Mouse (Mus musculus): ENCODE measurements around the gene Arhgdia. TPM values are rescaled to one million over a fixed set of nuclear protein-coding genes. Genes with fewer than 3 reads are reported as not detected.

The Arhgdia gene
- polyA plus RNA-seq, 1 experiment: 269 TPM

DNA sequence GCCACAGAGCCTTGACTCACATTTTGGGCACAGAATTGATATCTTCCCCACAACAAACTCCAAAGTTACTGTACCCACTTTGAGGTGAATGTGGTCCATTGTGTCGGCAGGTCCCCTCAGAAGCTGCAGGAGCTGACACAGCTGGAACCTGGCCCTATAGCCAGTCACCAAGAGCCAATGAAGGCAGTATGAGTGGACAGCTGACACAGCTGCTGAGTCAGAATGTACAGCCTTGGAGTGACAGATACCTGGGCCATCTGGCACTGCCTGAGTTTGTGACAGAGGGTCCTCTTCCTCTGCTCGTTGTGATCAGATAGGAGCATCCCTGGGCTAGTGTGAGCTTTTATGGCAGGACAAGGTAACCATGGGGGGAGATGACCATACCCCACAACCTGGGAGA lies 26.2 kb downstream of the Arhgdia start:
- no peak overlapping the region for H3K4me3 ChIP-seq (ENCODE audit: low read depth, low read length)
- TF ChIP-seq EP300 (IDR thresholded peaks at IDR 0.05; ENCODE audit: insufficient read depth, low read depth, low read length): no peak
- TF ChIP-seq CTCF (IDR thresholded peaks at IDR 0.05; ENCODE audit: low read depth, low read length): no peak
- no peak for TF ChIP-seq POLR2A (IDR thresholded peaks at IDR 0.05; ENCODE audit: insufficient read depth, low read length)
- H3K36me3 ChIP-seq (ENCODE audit: control insufficient read depth, insufficient read depth, low read length, poor library complexity, severe bottlenecking): peaks cover 2% of the 10 kb centered on the region
- H3K27me3 ChIP-seq (ENCODE audit: control insufficient read depth, insufficient read depth, low read length, poor library complexity, severe bottlenecking): no peaks in the 10 kb centered on the region
- H3K9ac ChIP-seq (ENCODE audit: low read depth, poor library complexity, severe bottlenecking): no peak overlapping the region
- H3K9me3 ChIP-seq (replicated peaks; ENCODE audit: control insufficient read depth, insufficient read depth, low read length, poor library complexity, severe bottlenecking): no peaks in the 10 kb centered on the region
- no peak overlapping the region for H3K27ac ChIP-seq (ENCODE audit: insufficient read depth, low read length)
- no peaks in the 10 kb centered on the region for H3K4me1 ChIP-seq (ENCODE audit: control insufficient read depth, insufficient read depth, low read length)

DNA sequence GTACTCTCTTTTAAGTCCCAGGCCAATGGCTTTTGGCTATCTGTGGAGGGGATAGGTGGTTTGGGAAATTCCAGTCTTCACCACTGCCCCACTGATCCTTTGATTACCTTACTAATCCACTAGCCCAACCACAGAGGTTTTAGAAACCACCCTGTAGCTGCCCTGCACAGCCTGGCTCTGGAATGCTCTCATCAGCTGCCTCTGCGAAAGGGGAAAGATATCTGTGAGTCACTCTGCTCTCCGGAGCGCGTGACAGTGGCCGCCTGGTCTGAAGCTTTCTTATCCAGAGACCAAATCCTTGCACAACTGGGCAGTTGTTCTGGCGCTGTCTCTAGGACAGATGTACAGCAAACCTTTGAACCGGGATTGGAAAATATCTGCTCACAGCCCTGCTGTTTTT lies 26.6 kb downstream of the Arhgdia start:
- Histone ChIP-seq H3K4me3 (ENCODE audit: low read depth, low read length) (no peak overlapping the region), H3K36me3 (ENCODE audit: control insufficient read depth, insufficient read depth, low read length, poor library complexity, severe bottlenecking) (no peaks in the 10 kb centered on the region), H3K27ac (ENCODE audit: insufficient read depth, low read length) (no peak overlapping the region), H3K27me3 (ENCODE audit: control insufficient read depth, insufficient read depth, low read length, poor library complexity, severe bottlenecking) (no peaks in the 10 kb centered on the region), H3K9ac (ENCODE audit: low read depth, poor library complexity, severe bottlenecking) (no peak overlapping the region), H3K4me1 (ENCODE audit: control insufficient read depth, insufficient read depth, low read length) (no peaks in the 10 kb centered on the region), H3K9me3 (replicated peaks; ENCODE audit: control insufficient read depth, insufficient read depth, low read length, poor library complexity, severe bottlenecking) (no peaks in the 10 kb centered on the region)
- TF ChIP-seq EP300 (IDR thresholded peaks at IDR 0.05; ENCODE audit: insufficient read depth, low read depth, low read length) (no peak), POLR2A (IDR thresholded peaks at IDR 0.05; ENCODE audit: insufficient read depth, low read length) (no peak), CTCF (IDR thresholded peaks at IDR 0.05; ENCODE audit: low read depth, low read length) (no peak)

DNA sequence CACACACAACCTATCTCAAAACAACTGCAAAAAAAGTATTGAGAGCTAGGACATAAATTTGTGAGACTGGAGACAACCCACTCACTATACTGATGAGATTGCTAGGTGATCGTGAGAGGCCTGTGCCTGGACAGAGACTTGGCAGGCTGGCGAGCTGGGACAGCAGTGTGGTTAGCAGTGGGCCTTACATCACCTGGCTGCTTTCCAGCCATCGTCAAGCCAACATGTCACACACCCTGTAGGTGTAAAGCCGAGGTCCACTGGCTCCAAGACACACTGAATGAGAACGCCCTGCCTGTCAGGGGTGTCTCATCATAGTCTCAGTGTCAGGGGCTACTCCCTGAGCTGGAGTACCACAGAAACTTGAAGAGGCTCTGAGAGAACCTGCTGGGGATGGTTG lies 28.7 kb downstream of the Arhgdia start:
- no peaks in the 10 kb centered on the region for H3K36me3 ChIP-seq (ENCODE audit: control insufficient read depth, insufficient read depth, low read length, poor library complexity, severe bottlenecking)

DNA sequence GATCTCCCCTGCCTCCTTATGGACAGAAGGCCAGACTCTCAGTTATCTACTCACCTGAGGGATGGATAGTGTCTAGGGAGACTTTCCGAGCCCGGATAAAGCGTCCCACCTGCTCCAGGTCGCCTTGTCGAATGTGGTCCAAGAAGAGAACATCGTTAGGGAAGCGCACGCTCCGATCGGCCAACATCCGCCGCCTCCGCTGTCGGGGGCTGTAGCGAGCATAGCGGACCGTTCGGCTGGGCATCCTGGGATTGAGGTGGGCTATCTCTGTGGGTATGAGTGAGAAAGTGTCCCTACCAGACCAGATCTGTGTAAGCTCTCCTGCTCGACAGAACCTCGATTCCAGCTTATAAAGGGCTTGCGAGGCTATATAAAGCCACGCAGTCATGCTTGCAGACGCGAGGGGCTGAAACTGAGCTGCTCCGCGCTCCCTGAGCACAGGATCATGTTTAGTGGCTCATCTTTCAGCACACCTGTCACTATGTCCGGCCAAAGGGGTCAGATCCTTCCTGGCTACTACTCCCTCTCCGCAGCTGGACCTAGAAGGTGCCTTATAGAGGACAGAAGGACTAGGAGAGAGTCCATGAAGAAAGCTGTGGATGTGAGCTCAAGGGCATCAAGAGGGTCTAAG lies 30.5 kb downstream of the Arhgdia start, which contains the start of gene Ppp1r27:
Gene Ppp1r27, minus strand, starts transcription at position 323 of the 631 bp plus-strand sequence.
- no peak for TF ChIP-seq POLR2A (IDR thresholded peaks at IDR 0.05; ENCODE audit: insufficient read depth, low read length)
- TF ChIP-seq EP300 (IDR thresholded peaks at IDR 0.05; ENCODE audit: insufficient read depth, low read depth, low read length): no peak
- TF ChIP-seq CTCF (IDR thresholded peaks at IDR 0.05; ENCODE audit: low read depth, low read length): no peak
- H3K4me3 ChIP-seq (ENCODE audit: low read depth, low read length): peak within 1 kb of the TSS; percentile 70
- H3K27ac ChIP-seq (ENCODE audit: insufficient read depth, low read length): no peak within 1 kb of the TSS

More for the DNA sequence above, 28.7 kb downstream of the Arhgdia start:
- Histone ChIP-seq H3K27me3 (ENCODE audit: control insufficient read depth, insufficient read depth, low read length, poor library complexity, severe bottlenecking) (no peaks in the 10 kb centered on the region), H3K27ac (ENCODE audit: insufficient read depth, low read length) (no peak overlapping the region), H3K4me1 (ENCODE audit: control insufficient read depth, insufficient read depth, low read length) (no peaks in the 10 kb centered on the region), H3K9ac (ENCODE audit: low read depth, poor library complexity, severe bottlenecking) (no peak overlapping the region), H3K4me3 (ENCODE audit: low read depth, low read length) (no peak overlapping the region), H3K9me3 (replicated peaks; ENCODE audit: control insufficient read depth, insufficient read depth, low read length, poor library complexity, severe bottlenecking) (no peaks in the 10 kb centered on the region)
- TF ChIP-seq EP300 (IDR thresholded peaks at IDR 0.05; ENCODE audit: insufficient read depth, low read depth, low read length) (no peak), POLR2A (IDR thresholded peaks at IDR 0.05; ENCODE audit: insufficient read depth, low read length) (no peak), CTCF (IDR thresholded peaks at IDR 0.05; ENCODE audit: low read depth, low read length) (no peak)

DNA sequence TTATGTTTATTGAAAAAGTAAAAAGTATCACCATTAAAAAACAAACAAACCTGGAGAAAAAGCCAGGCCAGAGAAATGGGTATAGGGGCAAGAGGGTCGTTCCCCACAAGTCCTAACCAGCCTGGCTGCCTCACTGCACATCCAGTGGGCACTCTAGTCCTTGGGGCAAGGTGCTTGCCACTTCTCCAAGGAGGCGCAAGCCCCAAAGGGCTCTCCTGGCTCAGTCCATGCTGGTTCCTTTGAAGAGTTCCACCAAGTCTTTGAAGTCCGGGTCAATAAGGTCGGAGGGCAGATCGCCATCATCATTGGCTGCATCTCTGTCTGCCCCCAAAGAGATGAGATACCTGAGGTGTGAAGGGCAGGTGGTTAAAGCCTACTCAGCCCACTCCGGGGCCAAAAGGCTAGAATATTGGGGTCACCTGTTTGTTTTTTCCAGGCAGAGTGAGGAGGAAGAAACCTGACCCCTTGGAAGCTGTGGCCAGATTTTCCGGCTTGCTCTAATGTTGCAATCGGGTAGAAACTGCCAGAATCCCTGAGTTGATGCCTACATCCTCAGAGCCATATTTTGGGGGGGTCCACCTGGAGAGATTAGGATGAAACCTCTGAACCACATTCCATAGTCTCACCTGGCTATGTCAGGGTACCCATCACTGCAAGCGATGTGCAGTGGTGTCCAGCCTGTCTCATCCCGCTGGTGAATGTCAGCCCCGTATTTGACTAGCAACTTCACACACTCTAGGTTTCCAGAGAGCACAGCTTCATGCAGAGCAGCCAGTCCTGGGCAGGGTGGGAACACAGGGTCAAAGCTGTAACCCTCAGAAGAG lies 31.2 kb downstream of the Arhgdia start:
- Histone ChIP-seq H3K9me3 (replicated peaks; ENCODE audit: control insufficient read depth, insufficient read depth, low read length, poor library complexity, severe bottlenecking) (no peaks in the 10 kb centered on the region), H3K27me3 (ENCODE audit: control insufficient read depth, insufficient read depth, low read length, poor library complexity, severe bottlenecking) (no peaks in the 10 kb centered on the region), H3K36me3 (ENCODE audit: control insufficient read depth, insufficient read depth, low read length, poor library complexity, severe bottlenecking) (no peaks in the 10 kb centered on the region), H3K27ac (ENCODE audit: insufficient read depth, low read length) (no peak overlapping the region), H3K9ac (ENCODE audit: low read depth, poor library complexity, severe bottlenecking) (peak overlapping the region; percentile 81), H3K4me3 (ENCODE audit: low read depth, low read length) (peak overlapping the region; percentile 70), H3K4me1 (ENCODE audit: control insufficient read depth, insufficient read depth, low read length) (no peaks in the 10 kb centered on the region)
- TF ChIP-seq CTCF (IDR thresholded peaks at IDR 0.05; ENCODE audit: low read depth, low read length) (no peak), POLR2A (IDR thresholded peaks at IDR 0.05; ENCODE audit: insufficient read depth, low read length) (no peak), EP300 (IDR thresholded peaks at IDR 0.05; ENCODE audit: insufficient read depth, low read depth, low read length) (no peak)

More for the DNA sequence above, 30.5 kb downstream of the Arhgdia start, which contains the start of gene Ppp1r27:
- peak within 1 kb of the TSS; percentile 81 for H3K9ac ChIP-seq (ENCODE audit: low read depth, poor library complexity, severe bottlenecking)
- H3K9me3 ChIP-seq (replicated peaks; ENCODE audit: control insufficient read depth, insufficient read depth, low read length, poor library complexity, severe bottlenecking): no peaks in the 10 kb centered on the region
- no peaks in the 10 kb centered on the region for H3K27me3 ChIP-seq (ENCODE audit: control insufficient read depth, insufficient read depth, low read length, poor library complexity, severe bottlenecking)
- H3K36me3 ChIP-seq (ENCODE audit: control insufficient read depth, insufficient read depth, low read length, poor library complexity, severe bottlenecking): no peaks in the 10 kb centered on the region
- no peaks in the 10 kb centered on the region for H3K4me1 ChIP-seq (ENCODE audit: control insufficient read depth, insufficient read depth, low read length)
